Mouse (Mus musculus) liver, embryonic 15.5 days (tissue): ENCODE results near the gene Grb2. TPM values are rescaled to one million over a fixed set of nuclear protein-coding genes. Genes with fewer than 3 reads are reported as not detected.
A peak's percentile ranks its signal among the peaks of the same experiment; 100 is the strongest.

Experiments
- ATAC-seq: fragments of 200-750 bp; cut with Nextera tagmentation; 2 replicates; pipeline ENCODE4 v1.8.0; 2017; ENCODE audit warnings: moderate number of reproducible peaks, mild to moderate bottlenecking, moderate library complexity; ENCODE audit not compliant: insufficient read depth
- H3K27ac ChIP-seq: fragments of 300-500 bp; sonication (generic); replicated peaks from 2 replicates; pipeline ENCODE4 v1.5.1; 2015; ENCODE audit warnings: mild to moderate bottlenecking, inconsistent platforms
- H3K27me3 ChIP-seq: fragments of 300-500 bp; sonication (generic); 2 replicates; pipeline ENCODE4 v1.6.1; 2015; ENCODE audit warnings: mild to moderate bottlenecking, inconsistent platforms
- H3K36me3 ChIP-seq: fragments of 300-500 bp; sonication (generic); replicated peaks from 2 replicates; pipeline ENCODE4 v1.6.1; 2015; ENCODE audit warnings: moderate library complexity, mild to moderate bottlenecking, inconsistent platforms
- H3K4me1 ChIP-seq: fragments of 300-500 bp; sonication (generic); replicated peaks from 2 replicates; pipeline ENCODE4 v1.6.1; 2015; ENCODE audit warnings: inconsistent platforms
- H3K4me2 ChIP-seq: fragments of 300-500 bp; sonication (generic); 2 replicates; pipeline ENCODE4 v1.6.1; 2015; ENCODE audit warnings: moderate library complexity, mild to moderate bottlenecking, inconsistent platforms
- H3K4me3 ChIP-seq: fragments of 300-500 bp; sonication (generic); replicated peaks from 2 replicates; pipeline ENCODE4 v1.5.1; 2015; ENCODE audit warnings: mild to moderate bottlenecking, inconsistent platforms
- H3K9ac ChIP-seq: fragments of 300-500 bp; sonication (generic); 2 replicates; pipeline ENCODE4 v1.6.1; 2015; ENCODE audit warnings: moderate library complexity, mild to moderate bottlenecking, inconsistent platforms
- H3K9me3 ChIP-seq: fragments of 300-500 bp; sonication (generic); replicated peaks from 2 replicates; pipeline ENCODE4 v1.6.1; 2016; ENCODE audit warnings: inconsistent platforms
- WGBS: fragments of 180-500 bp; shearing (Covaris S2); methylation state at CpG from one replicate; pipeline ENCODE4 v1.1.7; 2015; ENCODE audit warnings: mixed read lengths; ENCODE audit not compliant: insufficient replicate concordance; 5-methylcytosine and 5-hydroxymethylcytosine counted together
- polyA plus RNA-seq: library from polyadenylated mRNA; unstranded; fragments of >200 nt; fragmentation: Nextera tagmentation; extraction: Ambion mirVana; gene quantifications from 2 replicates; pipeline ENCODE4 v1.2.1, GENCODE M21; 2015

Grb2 gene
- polyA plus RNA-seq, 1 experiment from 2014 or later = 55.8 TPM

GRCm38 (mm10) chr11:115603476-115604303 lies 104.7 kb downstream of the Grb2 start, which contains the start of the genes Mrps7 and Gga3:
TSS of gene Mrps7 (plus strand) at chr11:115603925.
TSS of gene Gga3 (minus strand) at chr11:115604051.
- H3K36me3 ChIP-seq = peaks cover 53% of the 10 kb centered on the region
- peaks cover 61% of the 10 kb centered on the region for H3K4me1 ChIP-seq
- peak; percentile 95 for ATAC-seq
- peak within 1 kb of the TSS; percentile 91 for H3K27ac ChIP-seq
- H3K4me3 ChIP-seq = peak within 1 kb of the TSS; percentile 98
- under 1% methylated on average over 91 of the region's 93 CpGs for WGBS
- H3K27me3 ChIP-seq = no peaks in the 10 kb centered on the region
- peak within 1 kb of the TSS; percentile 95 for H3K9ac ChIP-seq
- H3K4me2 ChIP-seq = peak within 1 kb of the TSS; percentile 85
- H3K9me3 ChIP-seq = no peaks in the 10 kb centered on the region

- Histone ChIP-seq H3K4me3 (peak overlapping the region; percentile 98), H3K36me3 (peaks cover 52% of the 10 kb centered on the region), H3K27ac (peak overlapping the region; percentile 91), H3K4me2 (peak overlapping the region; percentile 85), H3K9me3 (no peaks in the 10 kb centered on the region), H3K27me3 (no peaks in the 10 kb centered on the region), H3K9ac (peak overlapping the region; percentile 95), H3K4me1 (peaks cover 64% of the 10 kb centered on the region)
- ATAC-seq = peak; percentile 0; the same call in 1 of the 2 replicates
- WGBS = 2% methylated on average over 15 of the region's 15 CpGs
These were observed 105.3 kb downstream of the Grb2 start for GRCm38 (mm10) chr11:115603128-115603475.

GRCm38 (mm10) chr11:115601174-115601573 lies 107.2 kb downstream of the Grb2 start:
- H3K27me3 ChIP-seq = no peaks in the 10 kb centered on the region
- WGBS = 50% methylated on average over 4 of the region's 4 CpGs
- H3K4me1 ChIP-seq = peaks cover 64% of the 10 kb centered on the region
- no peak overlapping the region for H3K4me3 ChIP-seq
- peak overlapping the region; percentile 2; the same call in 1 of the 2 replicates for H3K4me2 ChIP-seq
- no peak overlapping the region for H3K9ac ChIP-seq
- ATAC-seq = no peak
- H3K36me3 ChIP-seq = peaks cover 50% of the 10 kb centered on the region
- H3K27ac ChIP-seq = peak overlapping the region; percentile 29; the same call in 1 of the 2 replicates
- no peaks in the 10 kb centered on the region for H3K9me3 ChIP-seq

GRCm38 (mm10) chr11:115600743-115601142 lies 107.7 kb downstream of the Grb2 start:
- Histone ChIP-seq H3K4me1 (peaks cover 60% of the 10 kb centered on the region), H3K9me3 (no peaks in the 10 kb centered on the region), H3K27me3 (no peaks in the 10 kb centered on the region), H3K36me3 (peaks cover 50% of the 10 kb centered on the region), H3K27ac (no peak overlapping the region), H3K4me2 (peak overlapping the region; percentile 2; the same call in 1 of the 2 replicates), H3K9ac (no peak overlapping the region), H3K4me3 (no peak overlapping the region)
- no peak for ATAC-seq
- 94% methylated on average over 15 of the region's 15 CpGs for WGBS

GRCm38 (mm10) chr11:115599722-115600121 lies 108.7 kb downstream of the Grb2 start:
- no peaks in the 10 kb centered on the region for H3K9me3 ChIP-seq
- H3K27ac ChIP-seq = no peak overlapping the region
- H3K36me3 ChIP-seq = peaks cover 52% of the 10 kb centered on the region
- H3K9ac ChIP-seq = no peak overlapping the region
- no peak for ATAC-seq
- H3K4me1 ChIP-seq = peaks cover 49% of the 10 kb centered on the region
- no peak overlapping the region for H3K4me3 ChIP-seq
- H3K4me2 ChIP-seq = no peak overlapping the region
- H3K27me3 ChIP-seq = no peaks in the 10 kb centered on the region
- WGBS = 83% methylated on average over 7 of the region's 7 CpGs

GRCm38 (mm10) chr11:115598309-115598708 lies 110.1 kb downstream of the Grb2 start:
- peaks cover 45% of the 10 kb centered on the region for H3K4me1 ChIP-seq
- no peaks in the 10 kb centered on the region for H3K27me3 ChIP-seq
- H3K9ac ChIP-seq = no peak overlapping the region
- peaks cover 66% of the 10 kb centered on the region for H3K36me3 ChIP-seq
- no peaks in the 10 kb centered on the region for H3K9me3 ChIP-seq
- no peak overlapping the region for H3K4me2 ChIP-seq
- H3K4me3 ChIP-seq = no peak overlapping the region
- WGBS = 44% methylated on average over 4 of the region's 4 CpGs
- no peak overlapping the region for H3K27ac ChIP-seq
- no peak for ATAC-seq

- Histone ChIP-seq H3K27me3 (no peaks in the 10 kb centered on the region), H3K36me3 (peaks cover 89% of the 10 kb centered on the region), H3K9me3 (no peaks in the 10 kb centered on the region), H3K4me2 (no peak overlapping the region), H3K4me3 (no peak overlapping the region), H3K27ac (no peak overlapping the region), H3K9ac (no peak overlapping the region), H3K4me1 (peaks cover 15% of the 10 kb centered on the region)
- no peak for ATAC-seq
- 85% methylated on average over 3 of the region's 3 CpGs for WGBS
These were observed 113.2 kb downstream of the Grb2 start for GRCm38 (mm10) chr11:115595209-115595608.

Other genes with a start within 250 kb of the Grb2 start
- gene Slc16a5, start 246.1 kb downstream of the Grb2 start, polyA plus RNA-seq = 0.08 and 0.15 TPM in 2 replicates
- 3.3 and 3.5 TPM in 2 replicates for gene Armc7, start 232.9 kb downstream of the Grb2 start, polyA plus RNA-seq
- gene Nt5c, start 216.7 kb downstream of the Grb2 start, polyA plus RNA-seq = 38.1 and 41.9 TPM in 2 replicates
- gene Jpt1, start 194.2 kb downstream of the Grb2 start, polyA plus RNA-seq = 233 and 234 TPM in 2 replicates
- 301 and 355 TPM in 2 replicates for gene Sumo2, start 172.3 kb downstream of the Grb2 start, polyA plus RNA-seq
- gene Nup85, start 144.2 kb downstream of the Grb2 start, polyA plus RNA-seq = 111 and 114 TPM in 2 replicates
- 49.5 and 51.3 TPM in 2 replicates for gene Mrps7, start 104.7 kb downstream of the Grb2 start, polyA plus RNA-seq
- gene Gga3, start 104.5 kb downstream of the Grb2 start, polyA plus RNA-seq = 7.7 and 8.2 TPM in 2 replicates
- gene Mif4gd, start 95.6 kb downstream of the Grb2 start, polyA plus RNA-seq = 27.3 and 32.3 TPM in 2 replicates
- 10.4 and 10.9 TPM in 2 replicates for gene Slc25a19, start 80.3 kb downstream of the Grb2 start, polyA plus RNA-seq
- 9.9 and 10.1 TPM in 2 replicates for gene Tmem94, start 56.8 kb upstream of the Grb2 start, polyA plus RNA-seq
- 5.7 and 6.7 TPM in 2 replicates for gene Caskin2, start 105.0 kb upstream of the Grb2 start, polyA plus RNA-seq
- gene Tsen54, start 106.1 kb upstream of the Grb2 start, polyA plus RNA-seq = 13.7 and 18.7 TPM in 2 replicates
- gene Llgl2, start 115.5 kb upstream of the Grb2 start, polyA plus RNA-seq = 11.9 and 16.2 TPM in 2 replicates
- gene Myo15b, start 149.8 kb upstream of the Grb2 start, polyA plus RNA-seq = 0.45 and 0.46 TPM in 2 replicates
- gene Smim5, start 191.4 kb upstream of the Grb2 start, polyA plus RNA-seq = 37.8 and 40.0 TPM in 2 replicates
- gene Smim6, start 203.4 kb upstream of the Grb2 start, polyA plus RNA-seq = 2.7 and 3.3 TPM in 2 replicates
- 13.0 and 15.0 TPM in 2 replicates for gene Sap30bp, start 224.7 kb upstream of the Grb2 start, polyA plus RNA-seq
- 8.1 and 10.9 TPM in 2 replicates for gene Recql5, start 224.9 kb upstream of the Grb2 start, polyA plus RNA-seq